Mouse (Mus musculus) kidney, adult 9 months (tissue): ENCODE measurements at regions not wholly inside any gene's neighbourhood (a gene's known extent, or its start where the extent isn't known, plus 50 kb on each side); places are given as distances from the start of the nearest gene placed in this dataset.
A peak's percentile ranks its signal among the peaks of the same experiment; 100 is the strongest.

ENCODE experiments used
- DNase-seq: peaks from one replicate; pipeline ENCODE4 v3.0.0; 2022

DNA sequence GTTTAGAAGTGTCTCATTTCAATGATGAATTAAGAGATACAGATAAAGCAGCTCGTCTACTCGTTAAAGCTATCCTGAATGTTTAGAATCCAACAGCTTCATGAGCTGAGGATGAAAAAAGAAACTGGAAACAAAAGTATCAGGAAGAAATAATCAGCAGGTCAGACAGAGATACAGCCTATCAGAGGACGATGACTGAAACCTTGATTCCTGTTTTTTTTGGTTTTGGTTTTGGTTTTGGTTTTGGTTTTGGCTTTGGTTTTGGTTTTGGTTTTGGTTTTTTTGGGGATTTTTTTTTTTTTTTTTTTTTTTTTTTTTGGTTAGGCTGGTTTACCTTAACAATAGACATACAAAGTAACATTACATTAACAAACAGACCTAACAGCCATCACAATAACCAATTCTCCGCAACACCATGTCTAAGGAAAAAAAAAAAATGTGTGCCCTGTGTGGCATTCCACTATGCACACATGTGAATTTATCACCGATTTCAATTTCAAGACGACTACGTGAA, 66.9 kb upstream of the Pdha2 start:
- no peak for DNase-seq

DNA sequence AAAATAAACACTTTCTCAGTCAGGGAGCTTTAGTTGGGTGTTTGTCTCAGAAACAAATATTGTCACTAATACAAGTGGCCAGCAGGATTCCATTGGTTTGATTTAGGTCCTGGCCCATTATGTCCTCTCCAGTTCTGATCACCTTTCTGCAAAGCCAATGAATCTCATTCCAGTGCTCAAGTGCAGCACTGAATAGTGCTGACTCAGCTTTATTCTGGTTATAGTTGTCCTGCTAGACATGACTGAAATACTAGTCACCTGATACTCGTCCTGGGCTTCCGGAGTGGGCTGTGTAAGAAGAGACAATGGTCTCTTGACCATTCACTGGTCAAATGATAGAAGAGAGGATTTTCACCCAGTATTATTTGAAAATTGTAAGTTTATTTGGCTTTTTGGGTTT, 81.6 kb upstream of the Pdha2 start:
- no peak for DNase-seq

DNA sequence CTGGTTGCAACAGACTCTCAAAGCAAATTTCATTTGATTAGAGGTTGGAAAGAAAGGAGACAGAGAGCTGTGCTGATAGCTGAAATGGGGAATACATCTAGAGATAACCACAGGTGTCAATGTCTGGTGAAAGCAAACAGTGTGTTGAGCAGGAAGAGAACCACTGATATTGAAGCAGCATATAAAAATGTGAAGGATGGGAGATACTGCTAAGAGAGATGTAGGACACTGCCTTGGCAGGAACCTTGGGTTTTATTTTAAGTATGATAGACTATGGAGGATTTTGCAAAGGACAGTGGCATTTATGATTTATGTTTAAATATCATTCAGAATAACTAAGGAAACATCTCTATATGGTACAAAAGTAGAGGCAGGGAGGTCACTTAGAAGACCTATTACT, 84.7 kb upstream of the Pdha2 start:
- no peak for DNase-seq

DNA sequence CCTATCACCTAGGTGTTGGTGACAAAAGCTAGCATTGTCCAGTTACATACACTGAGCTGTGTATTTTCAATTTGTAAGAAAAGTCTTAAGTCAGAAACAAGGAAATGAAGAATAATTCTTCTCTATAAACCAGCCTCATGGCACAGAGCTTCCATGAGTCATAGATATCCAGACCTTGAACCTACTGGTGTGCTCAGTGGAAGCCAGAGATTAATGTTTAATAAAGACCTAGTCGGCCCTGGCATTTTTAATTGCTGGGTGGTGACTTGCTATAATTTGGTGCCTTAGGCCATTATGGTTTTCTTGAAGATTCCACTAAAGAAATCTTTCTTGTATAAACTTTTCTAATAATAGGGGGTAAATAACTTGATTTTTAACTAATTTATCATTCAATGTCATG, 87.6 kb upstream of the Pdha2 start:
- DNase-seq, result peak; percentile 70

DNA sequence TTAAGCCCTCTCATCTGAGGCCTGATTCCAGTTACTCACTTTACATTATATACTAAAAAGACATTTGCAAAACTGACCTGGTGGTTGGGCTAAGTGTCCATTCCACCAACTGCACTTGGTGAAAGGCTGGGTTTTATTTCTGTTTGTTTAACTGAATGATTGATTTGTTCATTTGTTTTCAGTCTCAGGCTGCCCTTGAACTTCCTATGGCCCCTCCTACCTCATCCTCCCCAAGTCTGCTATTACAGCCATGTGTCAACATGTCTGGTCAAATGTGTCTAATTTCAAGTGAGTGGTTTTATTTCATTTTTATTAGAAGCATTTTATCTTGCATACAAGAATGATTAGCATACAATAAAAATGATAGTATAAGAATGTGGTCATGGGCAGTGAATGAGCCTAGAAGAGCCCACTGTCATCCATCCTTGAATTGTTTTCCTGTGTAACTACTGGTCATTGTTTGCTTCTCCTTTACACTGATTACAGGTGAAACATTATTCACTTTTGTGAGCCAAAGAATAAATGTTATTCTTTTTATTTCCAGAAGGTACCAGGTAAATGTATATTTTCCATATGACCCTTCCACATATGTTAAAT, 121.5 kb upstream of the Pdha2 start:
- no peak for DNase-seq

DNA sequence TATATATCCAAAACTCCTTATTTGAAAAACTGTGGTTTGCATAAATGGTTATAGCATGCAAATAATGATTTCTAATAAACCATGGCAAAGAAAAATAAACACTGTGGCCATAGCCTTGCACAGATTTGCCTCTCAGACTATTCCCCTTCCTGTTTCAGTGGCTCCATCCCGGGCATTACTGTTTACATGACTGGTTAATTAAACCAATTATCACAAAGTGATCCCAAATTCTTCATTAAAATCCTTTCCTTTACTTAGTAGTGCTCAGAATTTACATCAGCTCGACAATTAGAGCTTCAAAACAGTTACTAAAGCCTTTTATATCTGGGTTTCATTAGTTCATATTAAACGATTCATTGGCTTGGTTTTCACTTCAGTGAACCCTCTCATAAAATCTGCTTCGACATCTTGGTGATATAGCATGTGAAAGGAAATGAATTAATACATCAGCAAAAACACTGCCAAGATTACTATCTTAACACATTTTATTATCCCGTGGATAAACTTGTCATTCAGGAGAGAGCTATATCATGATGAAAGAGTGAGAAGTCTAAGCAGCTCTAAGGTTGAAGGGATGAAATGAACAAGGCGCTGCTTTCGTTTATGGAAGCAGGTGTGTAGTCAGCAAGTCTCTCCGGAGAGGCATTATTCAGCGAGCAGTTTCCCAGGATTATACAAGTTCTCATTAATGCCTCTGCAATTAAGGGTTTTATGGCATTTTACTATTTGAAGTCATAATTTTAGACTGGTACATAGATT, 126.2 kb upstream of the Pdha2 start:
- DNase-seq, result no peak

DNA sequence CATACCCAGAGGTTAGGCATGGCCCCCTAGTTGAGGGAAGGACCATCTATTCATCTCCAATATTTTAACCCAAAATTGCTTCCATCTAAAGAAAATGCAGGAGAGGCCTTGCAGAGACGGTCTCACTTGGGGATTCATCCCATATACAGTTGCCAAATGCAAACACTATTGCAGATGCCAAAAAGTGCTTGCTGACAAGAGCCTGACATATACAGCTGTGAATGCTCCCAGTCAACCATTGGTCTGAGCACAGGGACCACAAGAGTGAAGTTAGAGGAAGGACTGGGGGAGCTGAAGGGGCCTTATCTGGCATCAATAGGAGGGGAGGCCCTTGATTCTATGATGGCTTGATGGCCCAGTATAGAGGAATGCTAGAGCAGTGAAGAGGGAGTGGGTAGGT, 111.1 kb upstream of the Unc5c start:
- DNase-seq, result no peak

DNA sequence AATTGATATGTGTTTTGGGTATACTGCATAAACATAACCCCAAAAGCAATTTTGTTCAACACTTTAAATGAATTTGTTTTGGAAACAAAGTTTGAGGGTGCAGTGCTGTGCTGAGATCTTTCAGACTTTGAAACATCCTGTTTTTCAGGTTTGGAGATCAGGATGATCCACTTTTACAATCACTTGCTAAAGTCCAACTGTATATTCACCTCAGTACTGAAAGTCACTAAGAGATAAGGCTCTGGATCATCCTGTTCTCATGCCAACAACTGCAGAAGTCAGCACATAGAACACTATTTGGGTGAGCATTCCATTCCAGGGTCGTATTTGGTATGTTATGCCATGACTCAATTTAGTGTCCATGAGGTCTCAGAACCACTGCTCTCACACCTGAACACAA, 72.0 kb upstream of the Unc5c start:
- DNase-seq, result no peak

DNA sequence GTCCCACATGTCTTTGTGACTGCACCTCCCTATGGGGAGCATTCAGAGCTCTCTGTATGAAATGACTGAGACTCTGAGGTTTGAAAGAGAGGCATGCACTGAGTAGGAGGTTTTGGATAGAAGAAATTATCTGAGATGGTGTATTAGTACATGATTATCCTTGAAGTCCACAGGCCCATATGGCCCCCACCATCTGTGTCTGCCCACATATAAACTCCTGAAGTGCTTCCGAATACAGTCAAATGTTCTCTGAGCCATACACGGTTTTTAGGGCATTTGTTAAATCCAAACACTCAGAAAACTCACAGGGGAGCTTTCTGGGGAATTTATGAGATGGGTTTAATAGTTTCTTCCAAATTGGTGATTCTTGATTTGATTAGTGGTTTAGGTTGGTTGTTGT, 66.8 kb upstream of the Unc5c start:
- no peak for DNase-seq
